Mouse (Mus musculus) B cell, adult 2 months (primary cell): Measurements from ENCODE around the gene Popdc2.
A peak's percentile ranks its signal among the peaks of the same experiment; 100 is the strongest.

Experiments used
- DNase-seq, 2 experiments: peaks; one replicate each; pipeline ENCODE4 v3.0.0; 2022

The Popdc2 gene

GRCm38 (mm10) chr16:38358256-38358812 is 3.7 kb upstream of the Popdc2 start:
- no peak for DNase-seq

GRCm38 (mm10) chr16:38359241-38359640 is 2.8 kb upstream of the Popdc2 start:
- no peak for DNase-seq

- no peak for DNase-seq
Measured at GRCm38 (mm10) chr16:38359857-38360256, 2.2 kb upstream of the Popdc2 start.

GRCm38 (mm10) chr16:38360317-38360716 is 1.7 kb upstream of the Popdc2 start:
- DNase-seq = no peak

- DNase-seq = no peak
Measured at GRCm38 (mm10) chr16:38362493-38363255, 665 bp downstream of the Popdc2 start.

GRCm38 (mm10) chr16:38363256-38363595 is 1.2 kb downstream of the Popdc2 start:
- DNase-seq = no peak

- no peak for DNase-seq
Measured at GRCm38 (mm10) chr16:38363657-38364056, 1.6 kb downstream of the Popdc2 start.

GRCm38 (mm10) chr16:38365390-38365789 is 3.4 kb downstream of the Popdc2 start:
- DNase-seq = no peak

GRCm38 (mm10) chr16:38366231-38366630 is 4.2 kb downstream of the Popdc2 start:
- DNase-seq = no peak

- no peak for DNase-seq
Measured at GRCm38 (mm10) chr16:38368336-38368735, 6.3 kb downstream of the Popdc2 start.

- DNase-seq = no peak
Measured at GRCm38 (mm10) chr16:38369000-38369399, 7.0 kb downstream of the Popdc2 start.

GRCm38 (mm10) chr16:38369431-38369830 is 7.4 kb downstream of the Popdc2 start:
- no peak for DNase-seq

- no peak for DNase-seq
Measured at GRCm38 (mm10) chr16:38369992-38370484, 8.0 kb downstream of the Popdc2 start.

GRCm38 (mm10) chr16:38370633-38371374 is 8.8 kb downstream of the Popdc2 start:
- no peak for DNase-seq

GRCm38 (mm10) chr16:38371705-38372296 is 9.8 kb downstream of the Popdc2 start:
- DNase-seq = no peak

- DNase-seq = no peak
Measured at GRCm38 (mm10) chr16:38372876-38373275, 10.9 kb downstream of the Popdc2 start.

- no peak for DNase-seq
Measured at GRCm38 (mm10) chr16:38373439-38373838, 11.4 kb downstream of the Popdc2 start.

GRCm38 (mm10) chr16:38373941-38374340 is 11.9 kb downstream of the Popdc2 start:
- no peak for DNase-seq

GRCm38 (mm10) chr16:38374379-38375140 is 12.6 kb downstream of the Popdc2 start:
- DNase-seq = no peak

- no peak for DNase-seq
Measured at GRCm38 (mm10) chr16:38375182-38375581, 13.2 kb downstream of the Popdc2 start.

GRCm38 (mm10) chr16:38376163-38376840 is 14.3 kb downstream of the Popdc2 start:
- DNase-seq = peak; percentile 46 to 50

- DNase-seq = peak in 1 of 2 experiments; percentile 23
Measured at GRCm38 (mm10) chr16:38376841-38377249, 14.8 kb downstream of the Popdc2 start.
